Mouse (Mus musculus) heart, postnatal 0 days (tissue): ENCODE results near the gene Gemin6.

Experiments
- CTCF ChIP-seq: IDR thresholded peaks from 2 replicates; pipeline ENCODE4 v1.5.1; 2016; ENCODE audit warnings: antibody characterized with exemption, control low read depth, low read depth
- EP300 ChIP-seq: IDR thresholded peaks from 2 replicates; pipeline ENCODE4 v1.6.1; 2016; ENCODE audit warnings: antibody characterized with exemption, low read depth

GRCm38 (mm10) chr17:80223829-80224228 is 412 bp upstream of the Gemin6 start:
- TF ChIP-seq CTCF (no peak), EP300 (no peak)
